Mouse (Mus musculus) lung, postnatal 0 days (tissue): ENCODE measurements around the gene 2410004P03Rik.

Experiments used
- CTCF ChIP-seq: IDR thresholded peaks from 2 replicates; pipeline ENCODE4 v1.5.1; 2016; ENCODE audit warnings: antibody characterized with exemption, mild to moderate bottlenecking
- EP300 ChIP-seq: IDR thresholded peaks from 2 replicates; pipeline ENCODE4 v1.6.1; 2016; ENCODE audit warnings: antibody characterized with exemption, mild to moderate bottlenecking, control low read depth

GRCm38 (mm10) chr12:17051057-17051456, 39.5 kb upstream of the 2410004P03Rik start:
- TF ChIP-seq CTCF (no peak), EP300 (no peak)
